Mouse (Mus musculus) A20 (cell line): ENCODE measurements at regions not wholly inside any gene's neighbourhood (a gene's known extent, or its start where the extent isn't known, plus 50 kb on each side); places are given as distances from the start of the nearest gene placed in this dataset.

ENCODE experiments used
- DNase-seq: peaks from one replicate; pipeline ENCODE4 v3.0.0-alpha.2; 2011; ENCODE audit warnings: low read depth, low spot score

DNA sequence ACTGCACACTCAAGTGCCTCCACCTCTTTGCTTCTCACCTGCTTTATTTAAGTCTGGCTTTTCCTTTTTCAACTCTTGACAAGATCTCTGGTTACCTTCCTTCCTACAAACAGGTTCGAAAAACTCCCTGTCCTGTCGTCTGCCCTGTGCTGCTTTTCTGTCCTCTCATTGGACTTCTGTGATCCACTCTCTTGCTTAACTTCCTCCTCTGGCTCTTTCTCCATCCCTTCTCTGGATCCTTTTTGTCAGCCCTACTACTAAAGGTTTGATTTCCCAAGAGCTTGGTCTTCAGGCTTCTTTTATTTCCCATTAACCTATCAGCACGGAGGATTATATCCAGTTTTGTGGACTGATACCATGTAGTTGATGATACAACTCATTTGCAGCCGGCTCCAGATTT, 149.8 kb downstream of the Satb1 start:
- DNase-seq: no peak

GRCm38 (mm10) chr17:51682368-51682767, 150.7 kb downstream of the Satb1 start:
- no peak for DNase-seq

- no peak for DNase-seq
Observed at GRCm38 (mm10) chr17:51677451-51677850, 155.6 kb downstream of the Satb1 start.

DNA sequence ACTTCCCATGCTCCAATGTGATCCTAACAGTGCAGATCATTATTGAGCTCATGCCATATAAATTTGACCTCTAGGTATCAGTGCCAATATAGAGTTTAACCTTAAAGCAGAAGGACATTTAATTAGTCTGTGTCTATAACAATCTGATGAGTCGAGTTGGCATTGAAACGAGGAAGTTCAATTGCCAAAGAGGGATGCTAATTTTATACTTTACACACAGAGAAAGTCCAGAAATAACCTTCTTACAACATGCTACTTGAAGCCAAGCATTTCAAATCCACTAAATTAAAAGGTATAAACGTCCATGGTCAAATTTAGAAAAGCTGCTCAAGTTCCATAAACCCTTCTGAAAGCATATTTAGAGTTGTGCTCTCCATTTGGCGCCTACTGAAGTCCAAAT, 174.7 kb downstream of the Satb1 start:
- no peak for DNase-seq

DNA sequence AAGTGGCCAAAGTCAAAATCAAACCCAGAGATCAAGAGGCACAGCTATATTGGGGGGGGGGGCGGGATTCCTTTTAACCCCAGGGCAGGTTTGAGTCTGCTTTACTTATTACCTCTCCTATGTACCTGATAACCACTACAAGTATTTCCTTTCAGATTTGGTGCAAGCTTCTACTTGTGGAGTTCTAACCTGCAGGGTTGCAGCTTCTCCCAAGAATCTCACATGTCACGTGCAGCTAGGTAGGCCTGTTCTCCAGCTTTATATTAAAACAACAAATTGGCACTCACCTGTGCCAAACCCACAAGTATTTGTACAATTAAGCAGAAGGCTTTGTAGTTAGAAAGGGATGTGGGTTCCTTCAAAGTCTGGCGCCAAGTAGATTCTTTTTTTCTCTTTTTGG, 179.2 kb downstream of the Satb1 start:
- DNase-seq: no peak

GRCm38 (mm10) chr17:51651880-51652279, 181.2 kb downstream of the Satb1 start:
- no peak for DNase-seq

DNA sequence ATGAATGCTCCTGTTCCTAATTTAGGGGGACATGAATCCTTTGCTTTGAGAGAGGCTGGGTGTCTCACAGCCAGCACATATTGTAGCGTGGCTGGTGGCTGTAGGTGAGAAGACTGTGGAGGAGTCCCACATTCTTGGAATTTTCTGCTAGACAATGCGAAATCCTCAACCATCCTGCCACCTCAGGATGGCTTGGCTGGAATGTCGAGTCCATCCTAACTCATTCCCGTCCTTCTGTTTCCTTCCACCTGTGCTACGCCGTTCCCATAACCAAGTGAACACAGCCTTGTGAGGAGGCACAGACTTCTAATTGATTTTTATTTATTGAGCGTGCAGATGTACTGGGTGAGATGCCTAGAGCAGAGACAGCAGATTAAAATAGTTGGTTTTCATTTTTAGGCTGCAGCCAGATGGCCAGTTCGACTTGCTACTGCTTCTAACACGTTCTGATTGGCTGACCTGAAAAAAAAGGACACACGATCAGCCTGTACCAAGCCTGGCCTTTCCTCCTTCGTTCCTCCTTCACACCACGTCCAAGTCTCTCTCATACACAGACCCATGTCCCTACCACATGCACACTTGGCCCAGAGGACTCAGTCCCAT, 183.8 kb downstream of the Satb1 start:
- no peak for DNase-seq

- DNase-seq: no peak
Observed at GRCm38 (mm10) chr17:51646416-51646815, 186.7 kb downstream of the Satb1 start.

GRCm38 (mm10) chr17:51645866-51646265, 187.2 kb downstream of the Satb1 start:
- no peak for DNase-seq

- DNase-seq: no peak
Observed at GRCm38 (mm10) chr17:51642682-51643081, 190.4 kb downstream of the Satb1 start.

GRCm38 (mm10) chr17:51635913-51636312, 197.2 kb downstream of the Satb1 start:
- DNase-seq: no peak

- DNase-seq: no peak
Observed at GRCm38 (mm10) chr17:51631574-51631973, 201.5 kb downstream of the Satb1 start.

DNA sequence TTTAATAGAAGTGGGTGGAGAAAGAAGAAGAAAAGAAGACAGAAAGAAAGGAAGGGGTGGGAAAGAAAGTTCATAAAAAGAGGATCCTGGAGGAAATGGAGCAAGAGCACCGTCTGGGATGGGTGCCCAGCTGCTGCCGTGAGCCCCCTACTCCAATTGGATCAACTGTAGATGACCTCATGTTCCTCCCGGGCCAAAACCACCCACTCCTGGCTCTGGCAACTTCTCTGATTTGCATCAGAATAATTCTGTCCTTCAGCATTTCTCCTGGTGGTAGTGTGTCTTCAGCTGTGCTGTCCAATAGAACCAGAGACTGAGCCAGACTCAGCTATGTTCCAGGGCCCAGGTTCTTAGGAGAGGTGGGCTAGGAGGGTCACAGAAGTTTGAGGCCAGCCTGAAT, 212.6 kb downstream of the Satb1 start:
- no peak for DNase-seq

- no peak for DNase-seq
Observed at GRCm38 (mm10) chr17:51585263-51585662, 247.8 kb downstream of the Satb1 start.

GRCm38 (mm10) chr17:51583984-51584880, 248.9 kb downstream of the Satb1 start:
- DNase-seq: no peak

DNA sequence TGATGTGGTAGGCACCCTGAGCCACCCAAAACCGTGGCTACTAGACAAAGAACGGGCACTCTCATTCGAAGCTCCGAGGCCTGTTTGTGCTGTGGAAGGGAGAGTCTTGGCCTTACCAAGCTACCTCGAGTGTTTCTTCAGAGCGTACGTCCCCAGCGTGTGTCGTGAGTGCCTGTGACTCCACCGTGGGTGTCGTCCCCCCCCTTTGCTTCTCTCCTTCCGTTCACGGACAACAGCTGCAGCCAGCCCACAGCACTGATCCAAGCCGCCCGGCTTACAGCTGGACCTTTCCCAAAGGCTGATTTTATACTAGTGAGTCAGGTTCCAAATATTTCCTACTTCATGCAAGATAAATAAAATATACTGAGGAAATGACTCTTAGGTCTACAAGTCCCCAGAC, 249.8 kb downstream of the Satb1 start:
- DNase-seq: no peak

- no peak for DNase-seq
Observed at GRCm38 (mm10) chr17:51555854-51556253, 277.2 kb downstream of the Satb1 start.

DNA sequence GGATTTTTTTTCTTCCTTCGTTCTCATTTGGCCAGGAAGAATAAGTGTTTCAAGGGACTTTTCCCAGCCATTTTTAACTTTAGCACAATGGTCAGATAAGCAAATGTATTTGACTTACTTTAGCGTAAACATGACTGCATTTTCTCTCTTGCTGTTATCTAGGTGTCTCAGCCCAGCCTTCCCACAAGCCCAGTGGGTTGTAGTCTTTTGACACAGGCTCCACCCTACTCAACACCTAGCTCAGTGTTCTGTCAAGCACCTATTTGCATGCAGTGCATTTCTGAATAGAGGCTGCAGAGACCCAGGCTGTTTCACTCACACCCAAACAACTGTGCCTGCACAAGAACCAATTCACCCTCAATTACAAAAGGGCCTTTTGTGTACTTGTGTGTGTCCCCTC, 278.6 kb downstream of the Satb1 start:
- no peak for DNase-seq

GRCm38 (mm10) chr17:51552277-51553015, 280.6 kb downstream of the Satb1 start:
- DNase-seq: no peak

DNA sequence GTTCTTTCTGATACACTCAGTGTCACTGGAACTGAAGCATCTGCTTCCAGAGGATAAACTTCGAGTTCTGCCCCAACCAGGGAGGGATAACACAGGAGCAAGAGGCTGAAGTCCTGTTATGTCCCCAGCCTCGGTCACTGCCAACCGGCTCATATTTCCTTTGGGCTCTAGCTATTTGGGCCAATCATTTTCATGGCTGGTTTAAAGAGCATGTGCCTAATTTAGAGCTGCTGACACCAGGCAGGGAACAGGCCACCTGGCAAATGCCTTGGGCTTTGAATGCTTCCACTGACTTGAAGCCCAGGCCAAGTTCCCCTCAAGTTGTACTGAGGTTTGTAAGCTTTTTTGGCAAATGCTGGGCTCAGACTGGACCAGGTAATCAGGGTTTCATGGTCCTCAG, 286.1 kb downstream of the Satb1 start:
- no peak for DNase-seq

DNA sequence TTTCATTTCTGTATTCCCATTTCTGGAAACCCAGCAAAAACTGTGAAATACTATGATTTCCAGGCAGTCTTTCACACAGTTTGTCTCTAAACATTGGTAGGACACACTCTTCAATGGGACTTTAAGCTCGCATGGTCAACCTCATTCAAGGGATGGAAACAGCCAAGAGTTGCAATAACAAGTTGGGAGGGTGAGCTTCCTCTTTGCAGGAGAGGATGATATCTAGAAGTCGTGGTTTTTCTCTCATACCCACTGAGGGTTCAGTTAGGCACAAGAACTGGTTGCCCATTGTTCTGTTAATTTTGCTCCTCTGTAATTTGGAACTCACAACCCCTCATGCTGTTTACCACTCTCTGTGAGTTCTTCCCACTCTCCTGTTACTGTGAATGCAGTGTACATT, 290.5 kb downstream of the Satb1 start:
- DNase-seq: no peak

GRCm38 (mm10) chr17:51534678-51535077, 298.4 kb downstream of the Satb1 start:
- no peak for DNase-seq

DNA sequence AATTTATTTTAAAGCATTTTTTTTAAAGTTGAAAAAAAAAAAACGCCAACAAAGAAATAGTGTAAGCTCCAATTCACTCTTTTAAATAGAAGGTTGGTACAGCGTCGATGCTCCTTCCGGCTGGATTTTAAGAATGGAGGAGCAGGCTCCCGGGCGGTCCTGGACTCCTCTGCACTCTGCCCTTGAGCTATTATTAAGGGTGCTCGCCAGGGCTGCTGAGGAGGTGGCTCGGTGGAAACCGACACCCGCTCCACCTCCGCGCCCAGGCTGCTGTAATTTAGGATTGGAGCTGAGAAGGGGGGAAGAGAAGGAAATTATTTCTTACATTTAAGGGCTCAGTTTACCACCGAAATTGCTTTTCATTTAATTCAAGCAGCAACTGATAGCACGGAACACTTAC, 298.8 kb downstream of the Satb1 start:
- no peak for DNase-seq
